Mouse (Mus musculus): ENCODE measurements around the gene Echs1.
A peak's percentile ranks its signal among the peaks of the same experiment; 100 is the strongest.
"Not testable (repeated sequence)": the region's sequence is repeated elsewhere in the genome, so short reads cannot be mapped to it uniquely, and the experiment has no call there.

Gene Echs1

DNA sequence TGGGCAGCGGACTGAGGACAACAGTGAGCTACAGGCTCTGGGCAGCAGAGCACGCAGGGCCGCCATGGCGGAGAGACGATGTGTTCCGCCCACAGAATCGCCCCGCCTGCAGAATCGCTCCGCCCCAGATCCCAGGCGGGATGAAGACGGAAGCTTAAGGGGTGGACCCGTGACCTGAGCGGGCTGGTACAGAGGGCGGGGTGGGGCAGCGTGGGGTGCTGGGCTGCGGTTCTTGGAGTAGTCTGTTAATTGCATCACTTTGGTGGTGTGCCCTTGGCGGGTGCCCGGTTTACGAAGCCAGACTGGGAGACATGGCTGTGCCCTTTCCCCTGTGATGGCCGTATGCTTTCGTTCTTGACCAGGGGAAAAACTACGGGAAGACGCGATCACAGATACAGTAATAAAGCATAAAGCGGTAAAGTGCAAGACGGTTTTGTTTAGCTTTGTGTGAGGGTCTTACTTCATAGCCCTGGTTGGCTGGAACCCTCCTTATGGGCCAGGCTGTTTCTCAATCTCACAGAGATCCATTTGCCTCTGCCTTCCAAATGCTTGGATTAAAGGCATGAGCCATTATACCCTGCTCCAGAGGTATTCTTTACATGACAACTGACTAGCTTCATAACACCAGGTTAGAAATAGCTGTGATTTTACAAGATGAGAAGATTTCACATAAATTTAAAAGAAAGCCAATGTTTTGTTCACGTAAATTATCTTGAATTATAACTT, at the start of gene Echs1:
Gene Echs1, minus strand, starts transcription at position 148 of the 726 bp plus-strand sequence.
- peak; percentile 95 for DNase-seq (ENCODE audit: low spot score)

DNA sequence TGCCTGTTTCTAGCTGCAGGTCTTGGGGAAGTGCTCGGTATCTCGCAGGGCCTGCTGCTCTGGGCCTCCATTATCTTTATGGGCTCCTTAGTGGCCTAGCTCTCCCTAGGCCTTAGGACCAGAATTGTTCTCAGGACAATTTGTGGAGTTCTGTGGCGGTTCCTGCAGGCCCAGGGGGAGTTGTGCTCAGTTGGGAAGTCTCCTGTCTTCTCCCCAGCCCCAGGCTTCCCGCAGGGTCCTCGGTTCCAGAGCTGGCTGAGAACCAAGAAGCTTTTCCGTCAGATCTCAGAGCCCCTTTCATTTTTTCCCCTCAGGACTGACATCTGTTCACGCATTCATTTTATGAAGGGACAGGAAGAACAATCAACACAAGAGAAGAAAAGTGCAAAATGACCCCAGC, 48.4 kb upstream of the Echs1 start, which contains the start of gene Olfr522:
Gene Olfr522, minus strand, starts transcription at position 101 of the 400 bp plus-strand sequence.
- DNase-seq (ENCODE audit: low spot score): no peak

DNA sequence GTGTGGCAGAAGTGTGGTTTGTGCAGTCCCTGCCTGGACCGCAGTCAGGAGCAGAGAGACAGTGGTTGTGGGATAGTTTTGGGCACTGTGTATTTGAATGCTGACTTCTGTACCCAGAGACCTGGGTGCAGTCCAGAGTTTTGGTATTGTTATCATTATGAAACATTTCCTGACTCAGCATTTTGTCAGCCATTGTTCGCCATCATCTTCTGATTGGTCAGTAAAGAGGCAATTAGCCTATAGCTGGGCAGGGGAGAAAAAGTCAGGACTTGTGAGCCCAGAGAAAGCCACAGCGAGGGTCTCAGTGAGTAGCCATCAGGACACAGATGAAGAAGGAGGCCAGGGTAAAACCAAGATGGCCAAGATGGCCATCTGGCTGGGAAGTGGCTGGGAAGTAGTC, 44.1 kb upstream of the Echs1 start:
- no peak for DNase-seq (ENCODE audit: low spot score)

DNA sequence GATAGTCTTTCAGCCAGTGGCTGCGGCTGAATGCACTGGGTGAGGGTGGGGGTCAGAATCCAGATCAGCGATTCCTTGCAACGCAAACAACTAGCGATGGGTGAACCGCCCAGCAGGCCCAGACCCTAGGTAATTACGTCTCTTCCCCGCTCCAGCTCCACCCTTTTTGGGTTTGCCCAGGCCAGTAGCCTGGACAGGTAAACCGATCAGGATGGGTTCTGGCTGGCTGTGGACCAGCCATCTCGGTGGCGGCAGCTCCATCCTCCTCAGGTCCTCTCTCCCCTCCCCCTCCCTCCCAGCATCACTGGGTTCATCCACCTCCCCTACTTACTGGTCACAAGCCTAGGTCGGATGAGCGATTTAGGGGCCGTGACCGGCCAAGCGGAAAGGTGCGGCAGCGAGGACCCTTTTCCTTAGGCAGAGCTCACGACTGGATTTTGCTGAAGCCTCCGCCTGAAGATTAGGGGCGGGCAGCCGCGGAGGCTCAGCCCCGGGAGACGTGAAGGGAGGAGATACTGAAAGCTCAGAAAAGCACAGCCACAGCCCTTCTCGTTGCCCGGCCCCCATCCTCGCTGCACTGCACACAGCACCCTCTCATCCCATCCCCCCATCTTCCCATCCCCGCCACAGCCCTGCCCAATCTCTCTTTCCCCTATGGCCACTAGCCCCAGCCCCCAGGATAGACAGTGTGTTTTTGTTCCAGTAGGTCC, 38.1 kb upstream of the Echs1 start, which contains the start of gene Sprn:
Gene Sprn, minus strand, starts transcription at position 660 of the 710 bp plus-strand sequence.
- no peak for DNase-seq (ENCODE audit: low spot score)

DNA sequence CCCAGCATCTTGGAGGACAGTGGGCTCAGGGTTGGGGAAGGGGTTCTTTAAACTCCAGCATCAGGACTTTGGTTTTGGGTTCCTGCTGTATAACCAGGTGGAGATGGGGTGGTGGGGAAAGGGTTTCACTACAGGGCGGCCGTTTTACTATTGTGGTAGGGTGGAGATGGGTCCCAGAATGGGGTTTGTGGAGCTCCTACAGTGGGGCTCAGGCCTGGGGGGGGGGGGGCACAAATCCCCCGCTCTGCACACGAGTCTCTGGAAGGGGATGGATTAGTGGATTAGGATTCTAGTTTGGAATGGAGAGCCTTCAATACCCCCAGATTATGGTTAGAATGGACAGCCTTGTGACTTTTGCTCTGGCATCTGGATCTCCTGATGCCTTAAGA, 37.5 kb upstream of the Echs1 start:
- no peak for DNase-seq (ENCODE audit: low spot score)

DNA sequence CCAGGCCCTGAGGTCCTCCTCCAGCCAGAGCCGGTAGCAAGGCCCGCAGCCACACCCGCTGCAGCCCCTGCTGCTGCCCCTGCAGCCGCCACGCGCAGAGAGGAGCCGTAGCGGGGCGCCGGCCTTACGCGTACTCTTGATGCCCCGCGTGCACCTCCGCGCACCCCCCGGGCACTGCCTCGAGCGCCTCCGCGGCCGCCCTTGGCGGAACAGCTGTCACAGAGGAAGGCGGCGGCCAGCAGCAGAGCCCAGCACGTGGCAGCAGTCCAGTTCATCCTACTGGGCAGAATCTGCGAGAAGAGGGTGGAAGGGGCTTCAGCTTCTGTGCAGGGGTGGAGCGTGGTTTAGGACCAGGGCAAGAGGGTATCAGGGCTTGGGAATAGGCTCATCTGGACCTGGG, 37.1 kb upstream of the Echs1 start:
- DNase-seq (ENCODE audit: low spot score): no peak

DNA sequence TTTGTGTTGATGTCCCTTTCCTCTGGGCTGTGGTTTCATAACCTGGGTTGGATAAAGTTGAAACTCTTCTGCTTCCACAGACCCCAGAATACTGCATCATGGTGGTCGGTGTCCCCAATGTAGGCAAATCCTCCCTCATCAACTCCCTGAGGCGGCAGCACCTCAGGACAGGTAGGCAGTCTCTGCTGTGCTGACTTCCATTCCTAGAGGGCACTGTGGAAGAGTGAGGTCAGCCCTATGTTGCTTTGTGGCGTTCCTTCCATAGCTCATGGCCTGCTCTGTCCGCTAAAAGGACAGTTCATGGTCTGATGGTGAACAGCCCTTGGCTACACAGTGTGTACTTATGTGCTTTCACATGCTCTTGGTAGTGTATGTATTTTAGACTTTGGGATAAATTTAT, 28.3 kb upstream of the Echs1 start:
- DNase-seq (ENCODE audit: low spot score): no peak

DNA sequence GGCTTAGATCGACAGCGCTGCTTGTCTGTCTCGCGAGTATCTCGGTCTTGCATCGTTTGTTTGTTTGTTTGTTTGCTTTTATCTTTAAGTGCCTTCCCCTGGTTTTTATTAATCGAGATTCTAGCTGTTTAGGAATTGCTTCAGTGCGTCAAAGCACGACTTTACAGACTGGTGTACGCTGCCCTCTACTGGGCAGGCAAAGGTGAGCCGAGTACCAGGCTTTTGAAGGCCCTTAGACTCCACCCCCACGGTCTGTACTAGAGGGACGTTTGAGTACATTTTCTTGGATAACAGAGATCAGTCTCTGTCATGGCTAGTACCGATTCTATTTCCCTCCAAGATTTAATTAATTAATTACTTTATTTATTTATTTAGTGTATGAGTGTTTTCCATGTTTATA, 25.1 kb upstream of the Echs1 start:
- peak; percentile 78 for DNase-seq (ENCODE audit: low spot score)

DNA sequence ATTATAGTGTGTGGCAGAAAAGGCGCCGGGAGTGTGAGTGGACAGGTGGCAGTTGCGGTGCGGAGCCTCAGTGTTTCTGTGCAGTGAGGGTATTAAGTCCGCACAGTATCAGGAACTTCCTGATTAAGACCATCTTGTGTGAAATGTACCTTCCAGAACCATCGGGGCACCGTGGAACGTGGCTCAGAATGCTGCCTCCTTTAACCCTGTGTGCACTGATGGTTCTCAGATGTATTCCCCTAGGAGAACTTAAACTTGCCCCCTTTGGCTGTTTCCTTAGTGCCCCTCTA, 21.7 kb upstream of the Echs1 start:
- no peak for DNase-seq (ENCODE audit: low spot score)

DNA sequence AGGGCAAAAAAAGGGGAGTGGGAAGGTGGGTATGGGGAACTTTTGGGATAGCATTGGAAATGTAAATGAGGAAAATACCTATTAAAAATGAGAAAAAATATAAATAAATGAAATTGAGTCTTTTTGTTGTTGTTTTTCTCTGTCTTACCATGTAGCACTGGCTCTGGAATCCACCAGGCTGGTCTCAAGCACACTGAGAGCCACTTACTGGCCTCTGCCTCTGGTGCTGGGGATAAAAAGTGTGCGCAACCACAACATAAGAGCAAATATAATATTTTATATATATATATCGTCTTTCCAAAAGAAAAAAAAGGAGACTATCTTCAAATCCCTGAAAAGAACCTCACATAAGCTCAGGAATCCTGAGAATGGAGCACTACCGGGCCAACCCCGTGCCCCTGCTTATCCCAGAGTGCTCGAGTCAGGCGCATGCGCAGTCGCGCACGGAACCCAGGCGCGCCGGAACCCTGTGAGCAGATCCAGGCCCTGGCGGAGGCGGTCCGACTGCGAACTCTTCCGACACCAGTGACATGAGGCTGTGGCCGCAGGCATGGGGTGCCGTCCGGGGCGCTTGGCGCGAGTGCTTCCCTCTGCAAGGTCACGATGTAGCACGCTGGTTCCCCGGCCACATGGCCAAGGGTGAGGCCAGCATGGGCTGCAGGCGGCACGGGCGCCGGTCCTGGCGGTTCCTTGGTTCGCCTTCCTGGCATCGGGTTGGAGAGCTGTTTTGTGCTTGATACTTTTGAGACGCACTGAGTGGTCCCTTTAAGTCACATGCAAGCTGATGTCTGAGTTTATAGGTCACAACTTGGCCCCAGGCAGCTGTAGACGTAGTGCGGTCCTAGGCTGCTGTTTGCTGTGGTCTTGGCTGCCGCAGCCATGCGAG, 21.1 kb upstream of the Echs1 start, which contains the start of gene Mtg1:
Gene Mtg1, plus strand, starts transcription at position 430 of the 886 bp plus-strand sequence.
- peak; percentile 95 for DNase-seq (ENCODE audit: low spot score)

DNA sequence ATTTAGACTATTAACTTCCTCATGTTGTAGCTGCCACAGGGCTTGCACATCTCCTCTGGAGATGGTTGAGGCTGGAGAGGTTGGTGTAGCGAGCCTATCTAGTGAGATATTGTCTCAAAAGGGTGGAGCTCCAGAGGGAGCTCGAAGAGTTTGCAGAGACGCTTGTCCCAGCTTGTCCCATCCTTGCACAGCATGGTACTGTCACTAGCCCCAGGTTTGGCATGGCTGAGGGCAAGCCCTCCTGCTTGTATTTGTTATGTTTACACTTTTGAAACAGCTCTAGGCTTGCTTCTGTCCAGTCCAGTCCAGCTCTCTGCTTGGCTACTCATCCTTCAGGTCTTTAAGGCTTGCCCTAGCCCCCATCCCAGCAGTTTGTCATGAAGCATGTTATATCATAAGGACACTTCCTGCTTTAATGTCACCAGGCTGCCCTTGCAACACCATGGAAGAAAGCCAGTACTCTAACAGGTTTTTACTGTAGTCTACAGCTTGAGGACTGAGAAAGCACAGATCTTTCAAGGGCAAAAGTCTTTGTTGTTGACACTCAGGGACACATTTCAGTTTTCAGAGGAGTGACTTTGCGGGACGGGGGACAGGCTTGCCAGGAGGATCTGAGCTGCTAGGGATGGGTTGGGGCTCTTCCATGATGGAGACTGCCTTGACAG, 19.0 kb upstream of the Echs1 start:
- DNase-seq (ENCODE audit: low spot score): no peak

DNA sequence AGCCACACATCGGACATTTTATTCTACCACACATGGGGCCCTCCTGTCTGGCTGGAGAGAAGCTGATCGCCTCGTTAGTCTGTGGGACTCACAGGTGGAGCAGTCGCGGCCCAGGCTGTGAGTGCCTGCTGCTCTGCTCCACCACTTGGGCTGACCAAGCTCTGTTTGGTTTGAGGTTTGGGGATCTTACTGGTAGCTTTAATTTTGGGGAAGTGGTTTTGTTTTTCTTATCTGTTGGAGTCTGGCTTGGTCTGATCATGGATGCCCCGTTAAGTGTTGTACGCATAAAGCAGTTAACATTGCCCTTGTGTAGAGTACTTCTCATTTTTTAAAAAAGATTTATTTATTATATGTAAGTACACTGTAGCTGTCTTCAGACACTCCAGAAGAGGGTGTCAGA, 17.8 kb upstream of the Echs1 start:
- not testable (repeated sequence) for DNase-seq (ENCODE audit: low spot score)

DNA sequence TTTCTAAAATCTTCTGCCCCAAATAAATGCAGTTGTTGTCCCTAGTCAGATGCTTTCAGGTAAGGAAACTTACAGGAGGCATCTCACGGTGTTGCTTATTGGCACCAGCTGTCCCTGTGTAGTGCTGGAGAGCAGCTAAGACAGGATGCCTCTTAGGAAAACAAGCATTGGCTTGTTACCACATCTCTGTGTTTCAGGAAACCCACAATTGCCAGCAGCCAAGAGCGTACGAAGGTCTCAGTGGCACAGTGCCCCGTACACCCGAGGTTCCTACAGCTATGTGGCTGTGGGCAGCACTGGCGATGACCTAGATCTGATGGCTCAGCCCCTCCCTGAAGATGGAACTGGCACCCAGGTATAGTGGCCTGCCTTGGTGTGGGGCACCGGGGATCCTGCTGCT, 15.9 kb upstream of the Echs1 start:
- not testable (repeated sequence) for DNase-seq (ENCODE audit: low spot score)

DNA sequence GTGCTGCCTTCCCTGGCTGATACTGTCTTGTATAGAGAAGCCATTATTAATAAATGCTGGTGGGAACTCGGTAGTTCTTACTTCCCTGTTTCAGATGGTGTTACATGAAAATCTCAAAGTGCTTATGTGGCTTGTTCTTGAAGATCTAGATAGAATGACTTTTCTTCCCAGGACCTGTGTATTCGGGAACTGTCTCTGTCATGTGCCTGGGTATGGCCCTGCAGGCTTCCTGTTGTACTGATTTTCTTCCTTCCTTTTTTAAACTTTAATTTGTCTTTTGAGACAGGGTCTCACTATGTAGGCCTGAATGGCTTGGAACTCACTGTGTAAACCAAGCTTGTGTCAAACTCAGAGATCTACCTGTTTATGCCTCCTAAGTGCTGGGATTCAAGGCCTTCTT, 11.6 kb upstream of the Echs1 start:
- no peak for DNase-seq (ENCODE audit: low spot score)

DNA sequence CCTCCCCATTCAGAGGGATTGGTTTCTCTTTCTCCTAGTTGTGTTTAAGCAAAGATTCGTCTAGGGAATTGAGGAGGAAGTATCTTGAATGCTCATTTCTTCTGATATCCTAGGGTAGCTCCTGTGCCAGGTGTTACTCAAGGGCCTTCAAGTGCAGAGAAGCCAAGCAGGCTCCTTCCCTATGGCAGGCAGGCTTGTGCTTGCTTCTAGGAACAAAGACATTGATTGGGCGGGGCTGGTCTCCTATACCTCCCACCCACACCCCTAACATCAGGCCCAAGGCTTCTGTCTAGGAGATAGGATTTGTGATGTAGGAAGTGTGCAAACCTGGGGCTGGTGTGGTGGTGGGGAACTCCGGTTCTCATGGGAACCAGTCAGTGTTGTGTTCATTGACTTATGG, 10.7 kb upstream of the Echs1 start:
- DNase-seq (ENCODE audit: low spot score): no peak

DNA sequence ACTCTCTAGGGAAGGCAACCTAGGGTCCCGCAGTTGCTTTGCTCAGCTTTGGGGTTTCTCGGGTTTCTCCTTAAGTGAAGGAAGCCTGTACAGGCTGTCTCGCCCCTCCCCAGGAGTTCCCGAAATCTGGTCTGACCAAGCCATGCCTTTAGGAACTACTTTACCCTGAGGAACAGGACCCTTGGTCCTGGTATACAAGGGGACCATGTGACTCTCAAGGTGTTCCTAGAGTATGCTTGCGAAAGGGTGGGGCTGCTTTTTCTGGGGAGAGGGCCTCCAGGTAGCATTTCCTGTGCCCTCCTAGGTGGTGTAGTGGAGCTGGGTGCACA, 9.7 kb upstream of the Echs1 start:
- DNase-seq (ENCODE audit: low spot score): peak; percentile 22

DNA sequence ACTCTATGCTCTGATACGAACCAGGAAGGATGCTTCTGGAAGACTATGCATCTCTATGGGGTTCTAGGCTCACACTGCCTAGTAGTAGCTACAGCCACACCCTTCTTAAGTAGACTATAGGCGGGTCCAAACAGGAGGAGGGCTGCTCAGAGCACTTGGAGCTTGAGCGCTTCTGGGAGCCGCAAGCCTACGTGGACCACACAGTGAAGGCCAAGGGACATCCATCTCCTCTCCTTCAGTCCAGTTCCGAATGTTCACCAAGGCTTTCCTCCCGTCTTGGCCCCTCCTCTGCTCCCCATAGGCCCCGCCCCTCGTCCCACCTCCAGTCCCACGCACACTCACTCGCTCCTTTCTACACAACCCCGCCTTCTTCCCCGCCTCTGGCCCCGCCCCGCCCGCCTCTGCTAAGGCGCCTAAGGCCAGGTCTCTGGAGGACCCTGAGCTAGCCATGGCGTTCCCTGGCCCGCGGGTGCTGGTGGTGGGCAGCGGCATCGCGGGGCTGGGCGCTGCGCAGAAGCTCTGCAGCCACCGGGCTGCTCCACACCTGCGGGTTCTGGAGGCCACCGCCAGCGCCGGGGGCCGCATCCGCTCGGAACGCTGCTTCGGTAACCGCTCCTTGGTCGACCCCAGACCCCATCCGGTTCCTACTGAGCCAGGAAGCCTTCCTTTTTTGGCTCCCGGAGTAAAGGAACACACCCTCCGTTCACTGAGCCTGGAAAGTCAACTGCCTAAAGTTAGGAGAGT, 9.2 kb upstream of the Echs1 start:
- peak; percentile 95 for DNase-seq (ENCODE audit: low spot score)

DNA sequence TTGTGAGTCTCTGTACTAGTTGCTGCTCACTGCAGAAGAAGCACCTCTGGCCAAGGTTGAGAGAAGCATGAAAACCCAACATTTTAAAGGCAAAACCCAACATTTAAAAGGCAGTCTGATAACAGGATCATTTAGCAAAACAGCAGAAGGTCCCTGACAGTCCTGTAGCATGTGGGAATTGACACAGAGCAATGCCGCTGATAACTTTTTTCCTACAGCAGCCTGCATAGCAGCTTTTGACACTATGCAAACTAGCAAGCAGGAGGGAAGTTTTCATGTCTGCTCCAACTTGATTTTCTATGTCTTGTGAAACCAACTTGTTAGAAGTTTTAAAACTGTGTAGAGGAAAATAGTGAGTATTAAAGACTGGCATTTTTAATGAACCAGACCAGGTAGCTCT, 8.1 kb upstream of the Echs1 start:
- no peak for DNase-seq (ENCODE audit: low spot score)

DNA sequence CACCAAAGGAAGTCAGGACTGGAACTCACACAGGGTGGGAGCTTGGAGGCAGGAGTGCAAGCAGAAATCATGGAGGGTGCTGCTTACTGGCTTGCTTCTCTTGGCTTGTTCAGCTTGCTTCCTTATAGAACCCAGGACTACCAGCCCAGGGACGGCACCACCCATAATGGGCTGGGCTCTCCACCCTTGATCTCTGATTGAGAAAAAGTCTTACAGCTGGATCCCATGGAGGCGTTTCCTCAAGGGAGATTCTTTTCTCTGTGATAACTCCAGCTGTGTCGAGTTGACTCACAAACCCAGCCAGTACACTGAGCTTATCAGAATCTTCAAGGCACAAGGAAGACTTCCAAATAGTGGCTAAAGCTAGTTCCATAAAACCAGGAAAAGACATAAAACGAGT, 6.5 kb upstream of the Echs1 start:
- no peak for DNase-seq (ENCODE audit: low spot score)

DNA sequence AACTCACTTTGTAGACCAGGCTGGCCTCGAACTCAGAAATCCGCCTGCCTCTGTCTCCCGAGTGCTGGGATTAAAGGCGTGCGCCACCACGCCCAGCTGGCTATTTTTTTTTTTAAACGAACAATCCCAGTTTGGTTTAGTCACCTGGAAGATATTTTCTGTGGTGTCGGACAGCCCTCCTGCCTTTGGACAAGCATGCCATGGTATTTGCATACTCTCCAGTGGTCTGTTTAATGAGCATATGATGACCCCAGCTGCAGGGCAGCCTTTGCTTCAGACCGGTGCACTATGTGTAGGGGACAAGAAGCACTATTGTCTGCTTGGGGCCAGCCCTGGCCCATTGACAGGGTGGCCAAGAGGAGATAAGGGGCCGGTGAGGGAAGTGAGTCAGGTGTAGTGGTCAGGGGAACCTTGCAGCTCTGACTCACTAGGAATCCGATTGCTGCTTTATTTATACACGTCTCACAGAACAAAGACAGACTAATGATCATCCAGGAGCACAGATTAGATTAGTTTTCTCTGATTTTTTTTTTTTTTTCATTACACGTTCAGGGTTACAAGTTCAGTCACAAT, 5.1 kb upstream of the Echs1 start:
- DNase-seq (ENCODE audit: low spot score): no peak

DNA sequence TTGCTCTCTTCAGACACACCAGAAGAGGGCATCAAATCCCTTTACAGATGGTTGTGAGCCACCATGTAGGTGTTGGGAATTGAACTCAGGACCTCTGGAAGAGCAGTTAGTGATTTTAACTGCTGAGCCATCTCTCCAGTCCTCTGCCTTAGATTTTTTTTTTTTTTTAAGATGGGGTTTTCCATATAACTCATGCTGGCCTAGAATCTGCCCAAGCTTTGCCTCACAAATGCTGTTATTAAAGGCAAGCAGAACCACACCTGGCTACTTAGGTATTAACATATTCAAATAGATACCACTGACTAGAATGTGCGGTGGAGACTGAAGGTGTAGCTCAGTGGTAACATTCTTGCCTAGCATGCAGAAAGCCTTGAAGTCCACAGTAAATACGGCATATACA, 4.2 kb upstream of the Echs1 start:
- no peak for DNase-seq (ENCODE audit: low spot score)

Measured in lung, postnatal 25 days (tissue).